Mouse (Mus musculus): Measurements from ENCODE around the gene 2010003K11Rik. TPM values are rescaled to one million over a fixed set of nuclear protein-coding genes. Genes with fewer than 3 reads are reported as not detected.

The 2010003K11Rik gene
- polyA plus RNA-seq, 1 experiment: 128 TPM

GRCm38 (mm10) chr19:4476601-4477257 is 21.7 kb downstream of the 2010003K11Rik start:
- TF ChIP-seq CTCF (IDR thresholded peaks at IDR 0.05; ENCODE audit: extremely low read depth, insufficient read length, insufficient replicate concordance, low read depth, low read length): no peak
- no peak for TF ChIP-seq POLR2A (IDR thresholded peaks at IDR 0.05; ENCODE audit: low read depth, low read length)
- H3K4me1 ChIP-seq (ENCODE audit: control insufficient read depth, insufficient read depth, insufficient read length, low read length): peaks cover 8% of the 10 kb centered on the region
- H3K4me3 ChIP-seq (ENCODE audit: low read depth, low read length): peak overlapping the region; percentile 71
- peak overlapping the region; percentile 78 for H3K27ac ChIP-seq (ENCODE audit: insufficient read depth, low read depth, low read length)
- no peaks in the 10 kb centered on the region for H3K27me3 ChIP-seq (ENCODE audit: control insufficient read depth, insufficient read depth, low read length)
- no peaks in the 10 kb centered on the region for H3K36me3 ChIP-seq (ENCODE audit: control insufficient read depth, insufficient read depth, low read length)
- under 1% methylated on average over 70 of the region's 70 CpGs for WGBS

- Histone ChIP-seq H3K27me3 (ENCODE audit: control insufficient read depth, insufficient read depth, low read length) (no peaks in the 10 kb centered on the region), H3K36me3 (ENCODE audit: control insufficient read depth, insufficient read depth, low read length) (no peaks in the 10 kb centered on the region), H3K27ac (ENCODE audit: insufficient read depth, low read depth, low read length) (no peak overlapping the region), H3K4me3 (ENCODE audit: low read depth, low read length) (no peak overlapping the region), H3K4me1 (ENCODE audit: control insufficient read depth, insufficient read depth, insufficient read length, low read length) (peaks cover 8% of the 10 kb centered on the region)
- 85% methylated on average over 11 of the region's 11 CpGs for WGBS
- no peak for TF ChIP-seq POLR2A (IDR thresholded peaks at IDR 0.05; ENCODE audit: low read depth, low read length)
- TF ChIP-seq CTCF (IDR thresholded peaks at IDR 0.05; ENCODE audit: extremely low read depth, insufficient read length, insufficient replicate concordance, low read depth, low read length): no peak
These were observed 23.0 kb downstream of the 2010003K11Rik start for GRCm38 (mm10) chr19:4475224-4475925.

GRCm38 (mm10) chr19:4474739-4475138 is 23.6 kb downstream of the 2010003K11Rik start:
- WGBS: 81% methylated on average over 3 of the region's 3 CpGs
- no peaks in the 10 kb centered on the region for H3K36me3 ChIP-seq (ENCODE audit: control insufficient read depth, insufficient read depth, low read length)
- H3K4me1 ChIP-seq (ENCODE audit: control insufficient read depth, insufficient read depth, insufficient read length, low read length): peaks cover 8% of the 10 kb centered on the region
- TF ChIP-seq CTCF (IDR thresholded peaks at IDR 0.05; ENCODE audit: extremely low read depth, insufficient read length, insufficient replicate concordance, low read depth, low read length): no peak
- no peak for TF ChIP-seq POLR2A (IDR thresholded peaks at IDR 0.05; ENCODE audit: low read depth, low read length)
- H3K4me3 ChIP-seq (ENCODE audit: low read depth, low read length): no peak overlapping the region
- H3K27ac ChIP-seq (ENCODE audit: insufficient read depth, low read depth, low read length): no peak overlapping the region
- H3K27me3 ChIP-seq (ENCODE audit: control insufficient read depth, insufficient read depth, low read length): no peaks in the 10 kb centered on the region

GRCm38 (mm10) chr19:4473549-4473948 is 24.8 kb downstream of the 2010003K11Rik start:
- WGBS: 88% methylated on average over 5 of the region's 5 CpGs
- H3K27ac ChIP-seq (ENCODE audit: insufficient read depth, low read depth, low read length): no peak overlapping the region
- H3K4me3 ChIP-seq (ENCODE audit: low read depth, low read length): no peak overlapping the region
- no peaks in the 10 kb centered on the region for H3K36me3 ChIP-seq (ENCODE audit: control insufficient read depth, insufficient read depth, low read length)
- H3K4me1 ChIP-seq (ENCODE audit: control insufficient read depth, insufficient read depth, insufficient read length, low read length): peaks cover 5% of the 10 kb centered on the region; the same call in 1 of the 2 replicates
- TF ChIP-seq POLR2A (IDR thresholded peaks at IDR 0.05; ENCODE audit: low read depth, low read length) (no peak), CTCF (IDR thresholded peaks at IDR 0.05; ENCODE audit: extremely low read depth, insufficient read length, insufficient replicate concordance, low read depth, low read length) (no peak)
- no peaks in the 10 kb centered on the region for H3K27me3 ChIP-seq (ENCODE audit: control insufficient read depth, insufficient read depth, low read length)

- Histone ChIP-seq H3K4me3 (ENCODE audit: low read depth, low read length) (no peak overlapping the region), H3K4me1 (ENCODE audit: control insufficient read depth, insufficient read depth, insufficient read length, low read length) (no peaks in the 10 kb centered on the region), H3K27ac (ENCODE audit: insufficient read depth, low read depth, low read length) (no peak overlapping the region), H3K27me3 (ENCODE audit: control insufficient read depth, insufficient read depth, low read length) (no peaks in the 10 kb centered on the region), H3K36me3 (ENCODE audit: control insufficient read depth, insufficient read depth, low read length) (no peaks in the 10 kb centered on the region)
- TF ChIP-seq CTCF (IDR thresholded peaks at IDR 0.05; ENCODE audit: extremely low read depth, insufficient read length, insufficient replicate concordance, low read depth, low read length): peak; percentile 56; the same call in 1 of the 2 replicates
- no peak for TF ChIP-seq POLR2A (IDR thresholded peaks at IDR 0.05; ENCODE audit: low read depth, low read length)
- WGBS: 25% methylated on average over 5 of the region's 5 CpGs
These were observed 30.0 kb downstream of the 2010003K11Rik start for GRCm38 (mm10) chr19:4468363-4468762.

DNA sequence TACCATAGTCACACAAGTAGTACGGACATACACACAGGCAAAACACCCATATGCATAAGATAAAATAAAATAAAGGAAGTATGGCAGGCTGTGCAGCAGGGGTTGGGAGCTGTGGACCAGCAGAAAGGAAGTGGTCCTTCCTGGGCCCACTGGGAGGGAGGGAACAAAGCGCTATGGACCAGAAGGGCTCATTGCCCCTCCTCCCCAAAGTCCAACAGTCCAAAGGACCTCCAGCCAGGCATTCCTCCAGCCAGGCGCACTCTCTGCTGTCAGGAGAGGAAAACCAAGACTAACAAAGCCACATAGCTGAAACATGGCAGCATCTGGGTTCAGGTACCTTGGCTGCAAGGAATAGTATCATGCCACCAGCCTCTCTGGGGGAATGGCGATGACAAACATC is 33.7 kb downstream of the 2010003K11Rik start:
- WGBS: 80% methylated on average over 4 of the region's 4 CpGs
- TF ChIP-seq POLR2A (IDR thresholded peaks at IDR 0.05; ENCODE audit: low read depth, low read length) (no peak), CTCF (IDR thresholded peaks at IDR 0.05; ENCODE audit: extremely low read depth, insufficient read length, insufficient replicate concordance, low read depth, low read length) (no peak)
- Histone ChIP-seq H3K4me3 (ENCODE audit: low read depth, low read length) (no peak overlapping the region), H3K4me1 (ENCODE audit: control insufficient read depth, insufficient read depth, insufficient read length, low read length) (no peaks in the 10 kb centered on the region), H3K36me3 (ENCODE audit: control insufficient read depth, insufficient read depth, low read length) (no peaks in the 10 kb centered on the region), H3K27ac (ENCODE audit: insufficient read depth, low read depth, low read length) (no peak overlapping the region), H3K27me3 (ENCODE audit: control insufficient read depth, insufficient read depth, low read length) (no peaks in the 10 kb centered on the region)

DNA sequence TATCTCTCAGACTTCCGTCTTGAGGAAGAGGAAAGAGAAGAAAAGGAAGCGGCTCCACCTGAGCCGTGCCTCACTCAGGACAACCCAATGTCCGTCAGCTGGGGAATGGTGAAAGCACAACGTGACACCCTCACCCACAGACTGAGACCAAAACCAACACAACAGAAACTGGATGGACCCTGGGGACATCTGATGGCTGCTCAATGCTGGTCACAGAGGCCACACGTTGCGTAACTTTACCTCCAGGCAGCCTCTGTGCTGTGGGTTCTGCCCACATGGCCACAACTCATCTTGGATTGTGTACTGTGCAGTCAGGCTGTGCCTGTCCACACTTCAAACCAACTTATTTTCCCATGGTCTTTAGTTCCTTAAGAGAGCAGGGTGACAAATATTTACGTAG is 36.4 kb downstream of the 2010003K11Rik start:
- Histone ChIP-seq H3K27ac (ENCODE audit: insufficient read depth, low read depth, low read length) (no peak overlapping the region), H3K4me1 (ENCODE audit: control insufficient read depth, insufficient read depth, insufficient read length, low read length) (no peaks in the 10 kb centered on the region), H3K27me3 (ENCODE audit: control insufficient read depth, insufficient read depth, low read length) (no peaks in the 10 kb centered on the region), H3K4me3 (ENCODE audit: low read depth, low read length) (no peak overlapping the region), H3K36me3 (ENCODE audit: control insufficient read depth, insufficient read depth, low read length) (no peaks in the 10 kb centered on the region)
- WGBS: 73% methylated on average over 8 of the region's 8 CpGs
- TF ChIP-seq POLR2A (IDR thresholded peaks at IDR 0.05; ENCODE audit: low read depth, low read length) (no peak), CTCF (IDR thresholded peaks at IDR 0.05; ENCODE audit: extremely low read depth, insufficient read length, insufficient replicate concordance, low read depth, low read length) (no peak)
